ENCODE assay signal across 22 mouse cellular contexts in genomic region chr7:103810746-103811145, GRCm38 (mm10). TPM values are rescaled to one million over a fixed set of nuclear protein-coding genes. Genes with fewer than 3 reads are reported as not detected.
"Had no signal": no experiment of that assay in that cellular context is flagged by ENCODE, and none has a peak within 500 bp of the region (broad histone marks: within the 10 kb centered on the region; RNA-seq: fewer than 3 reads in every experiment).

No protein-coding gene starts in this region.

- H3K36me3 ChIP-seq: limb, embryonic 12.5 days; lung, embryonic 15.5 days; midbrain, embryonic 15.5 days; neural tube, embryonic 13.5 days had no signal

- H3K4me2 ChIP-seq: limb, embryonic 12.5 days; lung, embryonic 15.5 days; midbrain, embryonic 11.5 days; midbrain, embryonic 15.5 days; neural tube, embryonic 13.5 days had no signal

- ATAC-seq: midbrain, embryonic 15.5 days had no signal

- H3K27me3 ChIP-seq: limb, embryonic 12.5 days; lung, embryonic 15.5 days; megakaryocyte, embryonic 14.5 days; midbrain, embryonic 15.5 days; neural tube, embryonic 13.5 days had no signal

- H3K4me3 ChIP-seq: limb, embryonic 12.5 days; lung, embryonic 15.5 days; megakaryocyte, embryonic 14.5 days; midbrain, embryonic 15.5 days; neural tube, embryonic 13.5 days had no signal

- H3K27ac ChIP-seq: limb, embryonic 12.5 days; lung, embryonic 15.5 days; macrophage; midbrain, embryonic 15.5 days; neural tube, embryonic 13.5 days had no signal

- H3K9ac ChIP-seq: limb, embryonic 12.5 days; lung, embryonic 15.5 days; midbrain, embryonic 15.5 days; neural tube, embryonic 13.5 days had no signal

- H3K4me1 ChIP-seq: limb, embryonic 12.5 days; lung, embryonic 15.5 days; midbrain, embryonic 15.5 days; neural tube, embryonic 13.5 days had no signal

- DNase-seq: kidney, adult 8-10 months; kidney, postnatal 36 days; layer of hippocampus, adult 9-11 months; layer of hippocampus, postnatal 36 days; lung, postnatal 14 days; retina, postnatal 1 day; right cerebral cortex, postnatal 14 days; thymus, postnatal 4 days had no signal

- H3K9me3 ChIP-seq: limb, embryonic 12.5 days; lung, embryonic 15.5 days; megakaryocyte, embryonic 14.5 days; midbrain, embryonic 15.5 days; neural tube, embryonic 13.5 days had no signal

RNA-seq across cellular contexts. Expression of gene Hbb-bt, which starts 3.0 kb away (rescaled TPM):
- polyA plus RNA-seq: macrophage had no signal

RNA-seq across cellular contexts. Expression of gene Hbb-bs, which starts 17.1 kb away (rescaled TPM):
- polyA plus RNA-seq: macrophage had no signal

RNA-seq across cellular contexts. Expression of gene Olfr67, which starts 19.1 kb away (rescaled TPM):
- total RNA-seq: layer of hippocampus, adult 18-20 months; layer of hippocampus, postnatal 36 days; left cerebral cortex, adult 8-10 months; left cerebral cortex, postnatal 36 days; liver, adult 2 months had no signal
- polyA plus RNA-seq: intestine, embryonic 14.5 days; kidney, embryonic 16.5 days; limb, embryonic 12.5 days; liver, adult 2 months; lung, embryonic 15.5 days; macrophage; midbrain, embryonic 11.5 days; midbrain, embryonic 15.5 days; neural tube, embryonic 13.5 days; stomach, embryonic 16.5 days had no signal

RNA-seq across cellular contexts. Expression of gene Hbb-bh2, which starts 29.6 kb away (rescaled TPM):
- total RNA-seq: layer of hippocampus, adult 18-20 months; layer of hippocampus, postnatal 36 days; left cerebral cortex, adult 8-10 months; left cerebral cortex, postnatal 36 days; liver, adult 2 months had no signal
- polyA plus RNA-seq: intestine, embryonic 14.5 days; kidney, embryonic 16.5 days; limb, embryonic 12.5 days; liver, adult 2 months; lung, embryonic 15.5 days; macrophage; midbrain, embryonic 11.5 days; midbrain, embryonic 15.5 days; neural tube, embryonic 13.5 days; stomach, embryonic 16.5 days had no signal

RNA-seq across cellular contexts. Expression of gene Olfr68, which starts 31.2 kb away (rescaled TPM):
- total RNA-seq: layer of hippocampus, adult 18-20 months; layer of hippocampus, postnatal 36 days; left cerebral cortex, adult 8-10 months; left cerebral cortex, postnatal 36 days; liver, adult 2 months had no signal
- polyA plus RNA-seq: intestine, embryonic 14.5 days; kidney, embryonic 16.5 days; limb, embryonic 12.5 days; liver, adult 2 months; lung, embryonic 15.5 days; macrophage; midbrain, embryonic 11.5 days; midbrain, embryonic 15.5 days; neural tube, embryonic 13.5 days; stomach, embryonic 16.5 days had no signal
